Mouse (Mus musculus) C2C12 (cell line): ENCODE results near the gene Calhm2.

Experiments used
- CEBPB ChIP-seq: IDR thresholded peaks from one replicate; pipeline ENCODE4 v1.6.1; 2011; ENCODE audit warnings: low read depth, mild to moderate bottlenecking, control low read depth, moderate library complexity
- CTCF ChIP-seq: IDR thresholded peaks from one replicate; pipeline ENCODE4 v1.5.1; 2011; ENCODE audit not compliant: control insufficient read depth, insufficient read depth, insufficient read length
- MYOD1 ChIP-seq: IDR thresholded peaks from one replicate; pipeline ENCODE4 v1.6.1; 2011; ENCODE audit warnings: low read depth; ENCODE audit not compliant: control insufficient read depth, insufficient read length
- USF1 ChIP-seq: IDR thresholded peaks from one replicate; pipeline ENCODE4 v1.6.1; 2011; ENCODE audit warnings: low read depth, mild to moderate bottlenecking, control low read depth, moderate library complexity

DNA sequence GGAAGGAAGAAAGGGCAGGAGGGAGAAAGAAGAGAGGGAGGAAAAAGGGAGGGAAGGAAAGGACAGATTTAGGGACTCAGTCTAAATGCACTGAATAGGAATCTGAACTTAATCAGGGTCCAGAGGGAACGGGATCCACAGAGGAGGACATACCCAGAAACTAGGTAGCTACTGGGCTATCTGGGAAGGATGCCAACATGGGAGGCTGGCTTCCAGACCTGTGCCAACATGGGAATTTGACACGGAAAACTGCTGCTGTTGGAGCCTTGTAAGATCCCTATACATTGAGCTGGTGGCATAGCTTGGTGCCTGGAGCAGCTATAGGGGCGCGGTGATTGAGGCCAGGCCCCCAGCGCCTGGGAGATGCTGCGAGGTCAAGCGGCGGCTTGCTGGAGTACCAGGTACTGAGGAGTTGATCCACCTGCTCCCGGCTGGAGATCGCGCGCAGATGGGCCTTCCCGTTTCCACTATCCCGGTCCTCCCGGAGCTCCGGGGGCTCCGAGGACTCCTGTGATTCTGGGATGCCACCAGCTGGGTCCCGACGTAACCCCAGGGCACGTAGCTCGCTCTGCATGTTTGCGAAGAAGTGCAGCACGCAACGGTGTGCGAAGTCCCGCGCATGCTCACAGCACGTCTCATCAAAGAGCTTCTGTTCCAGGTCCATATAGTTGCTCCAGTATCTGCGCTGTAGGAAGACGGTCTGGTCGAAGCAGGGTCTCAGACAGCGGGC is 13.4 kb upstream of the Calhm2 start:
- TF ChIP-seq CTCF: no peak
- no peak for TF ChIP-seq CEBPB
- TF ChIP-seq USF1: no peak
- TF ChIP-seq MYOD1: no peak
